Mouse (Mus musculus) liver, adult 2 months (tissue): ENCODE measurements around the gene Epha5.

Experiments used
- CTCF ChIP-seq: fragments of 200-500 bp; IDR thresholded peaks from 2 replicates; pipeline ENCODE4 v1.5.1; 2011; ENCODE audit warnings: low read depth, low read length, control low read depth
- POLR2A ChIP-seq: fragments of 200-500 bp; IDR thresholded peaks from 2 replicates; pipeline ENCODE4 v1.6.1; 2011; ENCODE audit warnings: low read length, control low read depth; ENCODE audit not compliant: insufficient read depth; ENCODE audit errors: extremely low read depth

DNA sequence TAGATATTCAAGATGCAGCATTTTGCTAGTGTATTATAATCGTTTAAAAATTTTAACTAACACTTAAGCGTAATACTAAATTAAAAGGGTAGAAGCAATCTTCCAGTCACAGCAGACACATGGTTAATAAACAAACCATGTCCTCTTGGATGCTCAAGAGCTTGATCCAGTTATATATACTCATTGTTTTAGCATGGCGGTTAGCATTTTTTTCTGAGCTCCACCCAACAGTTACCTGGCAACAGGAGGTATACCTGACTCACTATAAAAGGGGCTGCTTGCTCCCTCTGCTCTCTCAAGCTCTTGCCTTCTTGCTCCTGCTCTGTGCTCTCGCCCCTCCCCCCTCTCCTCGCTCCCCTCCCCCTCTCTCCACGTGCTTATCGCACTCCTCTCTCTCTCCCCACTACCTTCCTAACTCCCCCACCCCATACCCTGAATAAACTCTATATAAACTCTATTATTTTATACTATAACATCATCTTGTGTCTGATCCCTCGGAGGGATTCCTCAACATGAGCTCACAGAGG lies 98.3 kb downstream of the Epha5 start:
- TF ChIP-seq CTCF (no peak), POLR2A (no peak)
